Comparison of ENCODE assay signal across 28 mouse cellular contexts in the genomic region with DNA sequence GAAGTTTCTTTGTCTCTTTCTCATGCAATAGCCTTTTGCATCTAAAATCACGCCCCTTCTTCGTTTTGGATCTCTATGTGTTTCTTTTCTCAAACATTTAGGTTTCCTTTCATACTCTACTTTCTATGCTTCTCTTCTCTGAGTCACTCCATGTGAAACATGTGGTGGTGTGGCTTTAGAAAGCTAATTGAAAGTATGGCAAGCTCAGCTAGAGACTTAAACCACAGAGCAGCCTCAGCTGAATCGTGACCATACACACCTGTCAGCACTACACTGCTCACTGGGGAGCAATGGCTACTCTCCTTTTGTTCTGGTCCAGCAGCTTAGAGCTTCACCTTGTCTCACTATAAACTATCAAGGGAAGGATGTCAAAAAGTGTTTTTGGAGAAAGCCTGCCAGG. TPM values are rescaled to one million over a fixed set of nuclear protein-coding genes. Genes with fewer than 3 reads are reported as not detected.
"Had no signal": no experiment of that assay in that cellular context is flagged by ENCODE, and none has a peak within 500 bp of the region (broad histone marks: within the 10 kb centered on the region; RNA-seq: fewer than 3 reads in every experiment).

No protein-coding gene starts in this region.

- H3K27me3 ChIP-seq: heart, embryonic 12.5 days; hindbrain, embryonic 12.5 days; intestine, embryonic 15.5 days; limb, embryonic 12.5 days; liver, embryonic 13.5 days; liver, embryonic 15.5 days had no signal

- H3K4me3 ChIP-seq: heart, embryonic 10.5 days; heart, embryonic 12.5 days; hindbrain, embryonic 10.5 days; hindbrain, embryonic 12.5 days; intestine, embryonic 15.5 days; layer of hippocampus, adult 2 months; left cerebral cortex, adult 2 months; limb, embryonic 10.5 days; limb, embryonic 12.5 days; liver, embryonic 13.5 days; liver, embryonic 15.5 days had no signal

- H3K27ac ChIP-seq: heart, embryonic 10.5 days; hindbrain, embryonic 10.5 days; hindbrain, embryonic 12.5 days; hindbrain, embryonic 14.5 days; intestine, embryonic 15.5 days; layer of hippocampus, adult 2 months; left cerebral cortex, adult 2 months; limb, embryonic 10.5 days; limb, embryonic 12.5 days; liver, embryonic 13.5 days; liver, embryonic 15.5 days had no signal

- H3K4me2 ChIP-seq: heart, embryonic 12.5 days; hindbrain, embryonic 12.5 days; hindbrain, embryonic 14.5 days; intestine, embryonic 15.5 days; limb, embryonic 12.5 days; liver, embryonic 11.5 days; liver, embryonic 13.5 days; liver, embryonic 15.5 days had no signal

- H3K9ac ChIP-seq: heart, embryonic 12.5 days; hindbrain, embryonic 12.5 days; hindbrain, embryonic 14.5 days; intestine, embryonic 15.5 days; limb, embryonic 12.5 days; liver, embryonic 13.5 days; liver, embryonic 15.5 days; liver, postnatal 0 days had no signal

- H3K9me3 ChIP-seq: heart, embryonic 10.5 days; heart, embryonic 12.5 days; hindbrain, embryonic 10.5 days; hindbrain, embryonic 12.5 days; intestine, embryonic 15.5 days; limb, embryonic 10.5 days; limb, embryonic 12.5 days; liver, embryonic 13.5 days; liver, embryonic 15.5 days had no signal

- H3K4me1 ChIP-seq: heart, embryonic 10.5 days; heart, embryonic 12.5 days; hindbrain, embryonic 10.5 days; hindbrain, embryonic 12.5 days; intestine, embryonic 15.5 days; limb, embryonic 10.5 days; limb, embryonic 12.5 days; liver, embryonic 13.5 days; liver, embryonic 15.5 days had no signal

- H3K36me3 ChIP-seq: heart, embryonic 10.5 days; heart, embryonic 12.5 days; hindbrain, embryonic 10.5 days; hindbrain, embryonic 12.5 days; intestine, embryonic 15.5 days; limb, embryonic 10.5 days; limb, embryonic 12.5 days; liver, embryonic 13.5 days; liver, embryonic 15.5 days had no signal

- DNase-seq: gastrocnemius, postnatal 14 days; gastrocnemius, postnatal 36 days; heart, adult 18-20 months; heart, postnatal 10 days; heart, postnatal 4 days; kidney, adult 18-20 months; kidney, adult 8-10 months; kidney, postnatal 10 days; kidney, postnatal 25 days; kidney, postnatal 4 days; liver; liver, embryonic 13.5 days; liver, postnatal 0 days had no signal

- ATAC-seq: hindbrain, embryonic 16.5 days; inflammation-experienced regulatory T-cells, adult 6 months; intestine, embryonic 15.5 days; intestine, postnatal 0 days; liver, postnatal 0 days had no signal

RNA-seq across cellular contexts. Expression of a gene that starts 31.2 kb away (rescaled TPM):
- polyA plus RNA-seq: inflammation-experienced regulatory T-cells, adult 6 months; liver, postnatal 0 days had no signal
